Mouse (Mus musculus) T-helper 17 cell (primary cell): ENCODE results near the gene Ugt1a5.

ENCODE experiments used
- in situ Hi-C, 2 experiments: fragments of 300-600 bp; cut with MboI, MseI; formaldehyde crosslinking; loops; 1 replicate in 1 of 2; 2 replicates in 1 of 2; pipeline ENCODE4 v1.15.1; 2025; ENCODE audit warnings: high pct_unique_total_duplicates in 2 of 2

The Ugt1a5 gene

DNA sequence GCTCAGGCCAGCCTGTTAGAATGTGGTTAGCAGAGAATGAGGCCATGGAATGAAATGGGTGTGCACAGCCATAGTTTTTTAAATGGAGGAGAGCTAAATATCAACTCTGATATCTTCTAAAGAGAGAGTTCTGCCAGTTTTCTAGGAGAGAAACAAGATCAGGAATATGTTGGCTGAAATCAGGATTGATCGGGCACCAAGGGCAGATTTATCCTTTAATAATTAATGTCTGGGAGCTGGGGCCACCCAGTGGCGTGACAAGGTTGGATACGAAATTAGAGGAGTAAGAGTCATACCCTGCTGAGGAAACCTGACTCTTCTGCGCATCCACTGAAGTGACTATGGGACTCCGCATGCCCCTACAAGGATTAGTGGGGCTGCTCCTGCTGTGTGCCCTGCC, at the start of gene Ugt1a5:
TSS of gene Ugt1a5 (plus strand) at position 302 of the 400 bp plus-strand sequence.
- in situ Hi-C loops = loop anchor here in 1 of 2 experiments (25.0 kb wide), 1 partner anchor 997 kb away; no protein-coding TSS in a partner anchor

DNA sequence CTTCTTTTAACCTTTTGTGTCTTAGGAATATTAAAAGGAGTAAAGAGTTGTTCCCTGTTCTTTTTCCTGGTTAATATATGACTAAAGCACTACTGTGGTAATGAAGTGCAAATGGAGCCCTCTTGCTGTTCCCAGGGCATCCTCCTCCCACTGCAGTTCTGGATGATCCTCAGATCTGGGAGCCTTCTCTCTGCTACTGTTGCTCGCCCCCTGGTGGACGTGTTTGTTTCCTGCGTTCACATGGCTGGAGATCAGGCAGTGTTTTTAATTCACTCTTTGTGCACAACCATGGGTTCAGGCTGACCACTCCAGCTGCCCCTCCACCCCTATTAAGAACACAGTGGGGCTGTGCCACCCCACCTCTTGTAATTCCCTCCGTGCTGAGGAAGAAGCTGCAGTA, 45.3 kb upstream of the Ugt1a5 start:
- in situ Hi-C loops = loop anchor here in 1 of 2 experiments (5.0 kb wide), 1 partner anchor 103 kb away; no protein-coding TSS in a partner anchor

DNA sequence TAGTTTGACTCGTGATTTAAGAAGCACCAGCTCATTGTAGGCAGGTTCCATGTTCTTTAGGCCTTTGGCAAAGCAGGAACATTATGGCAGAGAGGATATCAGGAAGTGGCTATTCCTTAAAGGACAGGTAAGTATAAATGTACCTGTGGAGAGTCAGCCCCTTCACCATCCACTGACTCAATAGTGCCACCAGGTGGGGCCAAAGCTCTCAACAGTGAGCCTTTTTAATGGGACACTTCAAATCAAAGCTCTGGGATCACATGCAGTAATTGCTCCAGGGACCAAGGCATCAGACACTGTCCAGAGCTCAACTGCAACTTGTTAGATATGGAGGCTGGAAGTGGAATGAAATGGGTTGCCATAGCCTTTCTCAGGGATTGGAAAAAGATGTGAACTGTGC, 44.3 kb upstream of the Ugt1a5 start:
- in situ Hi-C loops = loop anchor here in 1 of 2 experiments (5.0 kb wide), 1 partner anchor 104 kb away; no protein-coding TSS in a partner anchor

DNA sequence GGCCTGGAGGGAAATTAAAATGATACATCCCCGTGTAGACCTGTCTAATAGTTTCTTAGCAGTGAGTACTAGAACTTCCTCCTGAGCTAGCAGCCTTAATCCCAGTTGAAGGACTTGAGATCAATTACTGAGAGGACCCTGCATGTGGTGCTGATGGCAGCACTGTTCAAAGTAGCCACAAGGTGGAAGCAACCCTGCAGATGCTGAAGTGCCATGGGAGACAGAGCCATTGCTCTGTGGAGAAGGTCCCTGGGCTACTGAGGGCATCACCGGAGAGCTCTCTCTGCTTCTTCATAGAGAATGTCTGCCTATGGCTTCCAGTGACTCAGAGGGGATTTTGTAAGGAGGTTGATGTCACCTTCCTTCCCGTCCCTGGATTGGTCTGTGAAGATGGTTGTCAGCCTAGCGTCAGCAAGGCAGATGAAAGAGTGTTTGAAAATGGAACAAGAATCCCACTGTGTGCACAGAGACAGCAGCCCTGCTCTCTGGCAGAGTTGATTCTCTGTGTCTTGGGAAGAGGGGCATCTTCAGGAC, 39.9 kb upstream of the Ugt1a5 start:
- in situ Hi-C loops = loop anchor here in 1 of 2 experiments (25.0 kb wide), 1 partner anchor 586 kb away; the partner anchor contains the start of gene Arl4c

DNA sequence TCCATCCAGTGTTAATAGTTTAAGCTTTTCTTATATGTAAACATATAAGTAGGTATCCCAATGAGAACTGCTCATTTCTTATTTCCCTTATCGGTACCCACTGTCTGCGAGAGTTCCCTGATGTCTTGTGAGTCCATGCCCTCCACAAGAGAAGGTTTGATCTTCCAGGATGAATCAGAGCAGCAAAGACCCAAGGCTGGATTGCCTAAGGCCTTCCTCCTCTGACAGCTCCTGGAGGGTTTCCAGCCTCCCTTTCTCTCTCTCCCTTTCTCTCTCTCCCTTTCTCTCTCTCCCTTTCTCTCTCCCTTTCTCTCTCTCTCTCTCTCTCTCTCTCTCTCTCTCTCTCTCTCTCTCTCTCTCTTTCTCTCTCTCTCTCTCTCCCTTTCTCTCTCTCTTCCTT, 36.7 kb upstream of the Ugt1a5 start:
- in situ Hi-C loops = loop anchor here in 1 of 2 experiments (25.0 kb wide), 1 partner anchor 583 kb away; the partner anchor contains the start of gene Arl4c

DNA sequence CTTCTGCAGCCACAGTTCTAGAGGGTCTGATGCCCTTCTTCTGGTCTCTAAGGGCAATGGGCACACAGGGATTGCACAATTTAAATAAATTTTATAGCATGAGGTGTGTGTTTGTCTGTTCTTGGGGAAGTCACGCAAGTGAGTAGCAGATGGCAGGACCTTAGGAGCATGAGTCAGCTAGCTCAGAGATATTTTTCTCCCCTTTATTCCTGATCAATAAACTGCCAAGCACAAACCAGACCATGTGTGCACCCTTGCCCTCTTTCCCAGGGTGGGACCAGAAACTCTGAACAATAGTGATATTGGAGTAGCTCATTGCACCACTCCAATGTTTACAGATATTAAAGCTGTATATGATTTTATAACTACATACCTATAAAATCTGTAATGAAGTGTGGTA, 35.6 kb upstream of the Ugt1a5 start:
- in situ Hi-C loops = loop anchor here in 1 of 2 experiments (25.0 kb wide), 1 partner anchor 582 kb away; the partner anchor contains the start of gene Arl4c

DNA sequence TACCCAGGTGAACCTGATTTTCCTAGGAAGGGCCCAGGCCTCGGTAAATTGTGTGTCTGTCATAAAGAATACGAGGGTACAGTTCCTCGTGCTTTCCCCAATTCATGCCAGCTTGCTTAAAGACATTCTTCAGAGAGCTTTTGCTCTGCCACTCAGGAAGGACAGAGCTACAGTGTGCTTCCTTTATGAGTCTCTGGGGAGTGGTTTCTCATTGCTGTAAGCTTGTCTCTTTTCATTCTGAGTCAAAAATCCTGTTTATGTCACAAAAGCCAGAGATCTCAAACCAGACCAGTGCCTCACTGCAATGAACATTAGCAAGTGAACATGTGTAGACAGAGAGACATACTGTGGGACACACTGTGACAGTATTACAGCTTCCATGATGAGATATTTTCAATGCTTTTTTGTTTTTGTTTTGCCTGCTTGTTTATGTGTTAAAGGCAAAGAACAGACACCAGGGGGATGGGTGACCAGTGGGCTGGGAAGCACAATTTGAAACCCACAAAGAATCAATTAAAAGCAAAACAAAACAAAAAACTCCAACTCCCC, 31.8 kb upstream of the Ugt1a5 start:
- in situ Hi-C loops = loop anchor here in 1 of 2 experiments (25.0 kb wide), 1 partner anchor 578 kb away; the partner anchor contains the start of gene Arl4c

DNA sequence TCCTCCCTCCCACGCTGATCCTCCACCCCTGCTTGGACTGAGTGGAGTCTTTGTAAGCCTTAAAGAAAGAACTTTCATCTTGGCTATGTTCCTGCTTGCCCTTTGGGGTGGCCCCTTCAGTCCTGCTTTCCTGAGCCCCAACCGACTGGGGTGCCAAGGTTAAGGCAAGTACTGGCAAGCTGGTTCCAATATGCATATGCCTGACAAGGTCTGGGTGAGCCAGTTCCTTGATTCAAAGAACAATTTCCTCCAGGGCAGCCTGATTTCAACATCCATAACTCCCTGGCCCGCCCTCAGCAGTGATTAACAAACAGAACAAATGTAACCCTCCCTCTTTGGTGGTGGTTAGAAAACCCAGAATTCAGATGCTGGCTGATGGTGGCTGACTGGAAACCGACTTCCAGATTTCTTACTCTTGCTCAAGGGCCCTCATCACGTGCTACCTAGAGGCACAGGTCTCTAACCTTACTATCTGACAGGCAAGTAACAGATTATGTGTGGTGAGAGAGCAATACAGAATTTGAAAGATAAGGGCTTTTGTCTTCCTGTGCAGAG, 31.3 kb upstream of the Ugt1a5 start, which contains the start of gene Ugt1a6a:
TSS of gene Ugt1a6a (plus strand) at position 353 of the 555 bp plus-strand sequence.
- in situ Hi-C loops = loop anchor here (5.0 to 25.0 kb wide), 2 partner anchors 148 to 578 kb away; partner anchors contain the start of gene Arl4c (in 1 of the 2)

DNA sequence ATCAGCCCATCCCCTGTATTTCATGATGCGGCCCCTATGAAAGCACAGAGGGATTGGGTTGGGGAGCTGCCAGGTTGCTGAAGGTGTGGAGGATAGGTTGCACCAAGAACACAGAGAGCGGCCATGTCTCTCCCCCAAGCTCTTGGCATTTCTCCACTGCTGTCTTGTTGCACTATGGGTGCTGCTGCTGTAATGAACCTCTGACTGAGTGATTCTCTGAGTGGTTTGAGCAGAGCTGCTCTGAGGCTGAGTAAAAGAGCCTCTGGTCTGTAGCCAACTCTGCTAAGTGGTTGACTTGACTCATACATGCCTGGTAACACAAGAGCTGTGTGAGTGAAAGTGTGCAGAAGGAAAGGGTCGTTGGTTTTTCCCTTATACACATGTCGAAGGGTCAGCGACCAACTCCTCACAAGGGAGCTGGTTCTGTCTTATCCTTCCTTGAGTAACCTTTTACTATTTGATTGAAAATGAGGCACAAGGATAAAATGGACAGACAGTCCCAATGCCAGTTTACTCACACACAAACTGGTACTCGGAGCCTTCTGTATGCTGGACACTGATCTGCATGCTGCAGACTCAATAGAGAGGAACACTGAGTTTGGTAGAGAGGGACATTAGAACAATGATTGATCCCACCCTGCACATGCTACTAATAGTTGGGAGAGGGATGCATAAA, 30.4 kb upstream of the Ugt1a5 start:
- in situ Hi-C loops = loop anchor here (5.0 to 25.0 kb wide), 2 partner anchors 147 to 577 kb away; partner anchors contain the start of gene Arl4c (in 1 of the 2)

DNA sequence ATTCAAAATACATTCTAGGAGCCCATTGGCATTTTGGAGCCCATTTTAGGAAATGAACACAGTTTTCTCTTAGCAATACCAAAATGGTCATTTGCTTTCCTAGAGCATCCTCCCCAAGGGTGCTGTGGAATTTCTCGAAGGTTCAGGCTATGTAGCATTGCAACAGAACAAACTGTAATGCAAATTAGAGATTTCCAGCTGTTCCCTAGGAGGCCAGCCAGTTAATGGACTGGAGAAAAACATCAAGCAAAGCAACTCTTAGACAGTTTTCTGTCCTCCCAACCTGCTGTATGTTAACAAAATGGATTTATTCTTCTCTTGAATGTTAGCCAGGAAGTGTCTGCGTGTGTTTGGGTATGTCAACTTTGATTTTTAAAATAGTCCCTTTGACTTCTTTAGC, 29.2 kb upstream of the Ugt1a5 start:
- in situ Hi-C loops = loop anchor here (5.0 to 25.0 kb wide), 2 partner anchors 146 to 576 kb away; partner anchors contain the start of gene Arl4c (in 1 of the 2)

DNA sequence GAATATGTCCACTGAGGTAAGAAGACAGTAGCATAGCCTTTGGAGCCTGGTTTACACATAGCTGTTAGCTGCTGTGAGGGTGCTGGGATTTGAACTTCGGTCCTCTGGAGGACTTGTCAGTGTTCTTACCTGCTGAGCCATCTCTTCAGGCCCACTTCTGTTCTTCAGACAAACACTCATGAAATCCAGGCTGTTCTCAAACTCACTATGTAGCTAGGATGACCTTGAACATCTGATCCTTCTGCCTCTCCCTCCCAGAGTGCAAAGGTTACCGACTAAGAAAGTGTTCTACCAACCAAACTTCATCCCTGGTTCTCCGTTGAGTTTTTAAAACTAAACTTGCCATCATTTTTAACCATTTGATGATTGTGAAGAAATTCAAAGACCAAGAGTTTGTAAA, 28.5 kb upstream of the Ugt1a5 start:
- in situ Hi-C loops = loop anchor here (5.0 to 25.0 kb wide), 2 partner anchors 145 to 575 kb away; partner anchors contain the start of gene Arl4c (in 1 of the 2)

DNA sequence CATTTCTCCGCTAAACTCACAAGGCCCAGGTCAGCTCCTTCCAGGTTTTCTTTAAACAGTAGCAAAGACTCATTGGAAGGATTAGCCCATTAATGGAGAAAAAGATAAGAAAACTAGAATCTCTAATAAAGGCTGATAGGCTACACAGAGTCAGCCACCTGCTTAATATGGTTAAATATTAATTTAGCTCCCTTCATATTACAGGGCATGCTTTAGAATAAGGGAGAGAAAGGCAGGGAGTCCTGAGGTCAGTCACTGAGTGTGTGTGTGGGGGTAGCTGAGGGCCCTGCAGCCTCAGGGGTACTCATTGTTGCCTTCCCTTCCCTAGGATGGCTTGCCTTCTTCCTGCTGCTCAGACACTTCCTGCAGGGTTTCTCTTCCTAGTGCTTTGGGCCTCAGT, 27.7 kb upstream of the Ugt1a5 start:
- in situ Hi-C loops = loop anchor here (5.0 to 25.0 kb wide), 2 partner anchors 144 to 574 kb away; partner anchors contain the start of gene Arl4c (in 1 of the 2)

DNA sequence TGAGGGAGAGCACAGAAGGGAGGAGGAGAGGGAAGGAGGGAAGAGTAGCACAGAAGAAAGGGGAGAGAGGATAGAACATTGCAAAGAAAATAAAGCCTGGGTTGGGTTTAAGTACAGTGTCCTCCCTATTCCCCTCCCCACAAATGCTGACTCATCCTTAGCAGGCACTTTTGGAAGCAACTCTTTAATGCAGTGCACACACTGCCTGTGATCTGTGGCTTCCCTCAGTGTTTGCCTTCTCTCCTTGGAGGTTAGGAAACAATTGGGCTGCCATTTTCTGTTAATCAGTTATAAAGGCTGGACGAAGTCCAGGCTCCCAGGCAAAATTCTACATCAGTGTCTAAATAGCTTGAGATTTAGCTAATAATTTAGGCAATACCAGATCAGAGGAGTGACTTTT, 25.3 kb upstream of the Ugt1a5 start:
- in situ Hi-C loops = loop anchor here in 1 of 2 experiments (25.0 kb wide), 1 partner anchor 572 kb away; the partner anchor contains the start of gene Arl4c

DNA sequence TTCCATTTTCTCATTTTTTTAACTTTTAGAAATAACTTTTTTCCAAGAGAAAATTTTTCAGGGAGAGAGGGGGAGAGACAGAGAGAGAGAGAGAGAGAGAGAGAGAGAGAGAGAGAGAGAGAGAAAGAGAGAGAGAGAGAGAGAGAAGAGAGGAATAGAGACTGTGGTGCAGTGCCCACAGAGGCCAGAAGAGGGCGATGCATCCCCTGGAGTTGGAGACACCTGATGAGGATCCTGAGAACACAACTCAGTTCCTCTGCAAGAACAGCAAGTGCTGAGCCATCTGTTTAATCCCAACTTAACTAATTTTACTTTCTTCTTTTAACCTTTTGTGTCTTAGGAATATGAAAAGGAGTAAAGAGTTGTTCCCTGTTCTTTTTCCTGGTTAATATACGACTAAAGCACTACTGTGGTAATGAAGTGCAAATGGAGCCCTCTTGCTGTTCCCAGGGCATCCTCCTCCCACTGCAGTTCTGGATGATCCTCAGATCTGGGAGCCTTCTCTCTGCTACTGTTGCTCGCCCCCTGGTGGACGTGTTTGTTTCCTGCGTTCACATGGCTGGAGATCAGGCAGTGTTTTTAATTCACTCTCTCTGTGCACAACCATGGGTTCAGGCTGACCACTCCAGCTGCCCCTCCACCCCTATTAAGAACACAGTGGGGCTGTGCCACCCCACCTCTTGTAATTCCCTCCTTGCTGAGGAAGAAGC, 21.7 kb upstream of the Ugt1a5 start:
- in situ Hi-C loops = loop anchor here in 1 of 2 experiments (25.0 kb wide), 1 partner anchor 568 kb away; the partner anchor contains the start of gene Arl4c

DNA sequence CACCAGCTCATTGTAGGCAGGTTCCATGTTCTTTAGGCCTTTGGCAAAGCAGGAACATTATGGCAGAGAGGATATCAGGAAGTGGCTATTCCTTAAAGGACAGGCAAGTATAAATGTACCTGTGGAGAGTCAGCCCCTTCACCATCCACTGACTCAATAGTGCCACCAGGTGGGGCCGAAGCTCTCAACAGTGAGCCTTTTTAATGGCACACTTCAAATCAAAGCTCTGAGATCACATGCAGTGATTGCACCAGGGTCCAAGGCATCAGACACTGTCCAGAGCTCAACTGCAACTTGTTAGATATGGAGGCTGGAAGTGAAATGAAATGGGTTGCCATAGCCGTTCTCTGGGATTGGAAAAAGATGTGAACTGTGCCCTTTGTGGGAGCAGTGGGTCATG, 20.5 kb upstream of the Ugt1a5 start:
- in situ Hi-C loops = loop anchor here in 1 of 2 experiments (25.0 kb wide), 1 partner anchor 567 kb away; the partner anchor contains the start of gene Arl4c

DNA sequence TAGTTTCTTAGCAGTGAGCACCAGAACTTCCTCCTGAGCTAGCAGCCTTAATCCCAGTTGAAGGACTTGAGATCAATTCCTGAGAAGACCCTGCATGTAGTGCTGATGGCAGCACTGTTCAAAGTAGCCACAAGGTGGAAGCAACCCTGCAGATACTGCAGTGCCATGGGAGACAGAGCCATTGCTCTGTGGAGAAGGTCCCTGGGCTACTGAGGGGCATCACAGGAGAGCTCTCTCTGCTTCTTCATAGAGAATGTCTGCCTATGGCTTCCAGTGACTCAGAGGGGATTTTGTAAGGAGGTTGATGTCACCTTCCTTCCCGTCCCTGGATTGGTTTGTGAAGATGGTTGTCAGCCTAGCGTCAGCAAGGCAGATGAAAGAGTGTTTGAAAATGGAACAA, 15.7 kb upstream of the Ugt1a5 start:
- in situ Hi-C loops = loop anchor here (10.0 to 25.0 kb wide), 2 partner anchors 125 to 1012 kb away; partner anchors contain the start of genes Hjurp (in 1 of the 2) and Trpm8 (in 1 of the 2)

DNA sequence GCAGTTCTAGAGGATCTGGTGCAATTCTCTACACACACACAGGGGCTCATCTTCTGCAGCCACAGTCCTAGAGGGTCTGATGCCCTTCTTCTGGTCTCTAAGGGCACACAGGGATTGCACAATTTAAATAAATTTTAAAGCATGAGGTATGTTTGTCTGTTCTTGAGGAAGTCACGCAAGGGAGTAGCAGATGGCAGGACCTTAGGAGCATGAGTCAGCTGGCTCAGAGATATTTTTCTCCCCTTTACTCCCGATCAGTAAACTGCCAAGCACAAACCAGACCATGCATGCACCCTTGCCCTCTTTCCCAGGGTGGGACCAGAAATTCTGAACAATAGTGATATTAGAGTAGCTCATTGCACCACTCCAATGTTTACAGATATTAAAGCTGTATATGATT, 7.4 kb upstream of the Ugt1a5 start:
- in situ Hi-C loops = loop anchor here (5.0 to 25.0 kb wide), 3 partner anchors 114 to 1004 kb away; partner anchors contain the start of genes Hjurp (in 1 of the 2) and Trpm8 (in 1 of the 2)

DNA sequence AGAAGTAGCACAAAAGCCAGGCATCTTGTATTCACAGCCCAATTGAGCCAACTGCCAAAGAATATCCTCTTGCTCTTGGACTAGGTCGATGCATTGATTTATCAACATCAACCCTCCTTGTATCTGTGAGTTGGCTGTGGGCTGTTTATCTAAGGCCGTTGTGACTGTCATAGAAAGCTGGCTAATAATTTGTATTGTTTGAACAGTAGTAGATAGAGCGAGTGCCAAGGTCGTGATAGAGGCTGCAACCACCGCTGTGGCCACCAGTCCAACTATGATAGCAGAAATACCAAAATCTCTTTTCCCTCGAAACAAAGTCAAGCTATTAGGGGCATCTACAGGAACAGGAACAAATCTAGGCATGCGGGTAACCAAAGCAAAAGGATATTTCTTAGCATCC, 6.4 kb downstream of the Ugt1a5 start:
- in situ Hi-C loops = loop anchor here in 1 of 2 experiments (25.0 kb wide), 1 partner anchor 990 kb away; no protein-coding TSS in a partner anchor

DNA sequence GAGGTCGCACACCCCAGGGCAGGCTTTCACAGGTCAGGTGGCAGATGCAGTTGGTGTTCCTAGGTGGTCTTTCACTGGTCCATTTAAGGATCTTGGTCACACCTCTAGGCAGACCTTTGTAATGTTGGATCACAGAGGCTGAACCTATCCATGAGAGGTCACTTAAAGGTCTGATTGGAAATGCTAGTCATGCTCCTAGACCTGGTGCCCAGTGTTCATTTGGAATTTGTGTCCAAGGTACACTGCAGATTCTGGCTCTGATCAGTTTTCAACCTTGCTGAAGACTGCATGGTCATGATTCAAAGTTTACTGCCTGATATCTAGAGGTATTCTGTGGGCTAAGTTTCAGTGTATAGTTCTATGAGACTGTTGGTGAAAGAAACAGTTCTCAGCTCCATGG, 13.8 kb downstream of the Ugt1a5 start:
- in situ Hi-C loops = loop anchor here (25.0 kb wide), 8 partner anchors 433 to 1942 kb away; partner anchors contain the start of gene Arl4c (in 1 of the 2)
